Mouse (Mus musculus): ENCODE measurements around the gene Tceal5. TPM values are rescaled to one million over a fixed set of nuclear protein-coding genes. Genes with fewer than 3 reads are reported as not detected.

Gene Tceal5
- polyA plus RNA-seq, 1 experiment from 2014 or later: 3.5 TPM

DNA sequence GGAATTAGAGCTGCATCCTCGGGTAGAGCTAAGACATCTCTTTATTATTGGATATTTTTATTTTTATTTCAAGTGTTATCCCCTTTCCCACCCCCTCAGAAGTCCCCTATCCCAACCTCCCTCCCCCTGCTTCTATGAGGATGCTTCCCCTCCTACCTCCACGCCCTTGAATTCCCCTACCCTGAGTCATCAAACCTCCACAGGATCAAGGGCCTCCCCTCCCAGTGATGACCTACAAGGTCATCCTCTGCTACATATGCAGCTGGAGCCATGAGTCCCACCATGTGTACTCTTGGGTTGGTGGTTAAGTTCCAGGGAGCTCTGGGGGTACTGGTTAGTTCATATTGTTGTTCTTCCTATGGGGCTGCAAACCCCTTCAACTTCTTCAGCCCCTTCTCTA is 9.7 kb upstream of the Tceal5 start:
- H3K4me1 ChIP-seq (replicated peaks; ENCODE audit: control insufficient read depth, insufficient read depth): no peaks in the 10 kb centered on the region
- TF ChIP-seq CTCF (IDR thresholded peaks at IDR 0.05; ENCODE audit: low read depth) (no peak), EP300 (optimal IDR thresholded peaks at IDR 0.05) (no peak)
- ATAC-seq (ENCODE audit: low FRiP score, low TSS enrichment) (no peak), DNase-seq (ENCODE audit: low spot score) (no peak)
- H3K36me3 ChIP-seq (ENCODE audit: control insufficient read depth, insufficient read depth, low read length): no peaks in the 10 kb centered on the region
- no peak overlapping the region for H3K4me2 ChIP-seq (replicated peaks; ENCODE audit: low read depth)
- 65% methylated on average over 2 of the region's 2 CpGs for WGBS
- no peaks in the 10 kb centered on the region for H3K27me3 ChIP-seq (ENCODE audit: control insufficient read depth, insufficient read depth, low read length)
- no peak overlapping the region for H3K9ac ChIP-seq (ENCODE audit: low read length)
- H3K9me3 ChIP-seq (ENCODE audit: control insufficient read depth, low read length): no peaks in the 10 kb centered on the region
- no peak overlapping the region for H3K27ac ChIP-seq (replicated peaks)
- no peak overlapping the region for H3K4me3 ChIP-seq (ENCODE audit: low read depth, low read length)

- no peak for DNase-seq (ENCODE audit: low spot score)
- Histone ChIP-seq H3K9me3 (ENCODE audit: control insufficient read depth, low read length) (no peaks in the 10 kb centered on the region), H3K4me3 (ENCODE audit: low read depth, low read length) (no peak overlapping the region), H3K36me3 (ENCODE audit: control insufficient read depth, insufficient read depth, low read length) (no peaks in the 10 kb centered on the region), H3K27ac (replicated peaks) (no peak overlapping the region), H3K4me1 (replicated peaks; ENCODE audit: control insufficient read depth, insufficient read depth) (no peaks in the 10 kb centered on the region), H3K9ac (ENCODE audit: low read length) (no peak overlapping the region), H3K27me3 (ENCODE audit: control insufficient read depth, insufficient read depth, low read length) (no peaks in the 10 kb centered on the region), H3K4me2 (replicated peaks; ENCODE audit: low read depth) (no peak overlapping the region)
- TF ChIP-seq EP300 (optimal IDR thresholded peaks at IDR 0.05) (no peak), CTCF (IDR thresholded peaks at IDR 0.05; ENCODE audit: low read depth) (no peak)
- no peak for ATAC-seq (ENCODE audit: low FRiP score, low TSS enrichment)
- WGBS: 63% methylated on average over 6 of the region's 6 CpGs
These were observed 730 bp upstream of the Tceal5 start for GRCm38 (mm10) chrX:136204406-136204805.

GRCm38 (mm10) chrX:136203257-136203656 is 419 bp downstream of the Tceal5 start:
- TF ChIP-seq CTCF (IDR thresholded peaks at IDR 0.05; ENCODE audit: low read depth): no peak
- TF ChIP-seq EP300 (optimal IDR thresholded peaks at IDR 0.05): no peak
- H3K27me3 ChIP-seq (ENCODE audit: control insufficient read depth, insufficient read depth, low read length): no peaks in the 10 kb centered on the region
- H3K9me3 ChIP-seq (ENCODE audit: control insufficient read depth, low read length): no peaks in the 10 kb centered on the region
- no peaks in the 10 kb centered on the region for H3K36me3 ChIP-seq (ENCODE audit: control insufficient read depth, insufficient read depth, low read length)
- H3K9ac ChIP-seq (ENCODE audit: low read length): no peak overlapping the region
- no peak overlapping the region for H3K27ac ChIP-seq (replicated peaks)
- WGBS: 22% methylated on average over 7 of the region's 7 CpGs
- ATAC-seq (ENCODE audit: low FRiP score, low TSS enrichment) (no peak), DNase-seq (ENCODE audit: low spot score) (no peak)
- H3K4me1 ChIP-seq (replicated peaks; ENCODE audit: control insufficient read depth, insufficient read depth): no peaks in the 10 kb centered on the region
- H3K4me3 ChIP-seq (ENCODE audit: low read depth, low read length): peak overlapping the region; percentile 33
- peak overlapping the region; percentile 59 for H3K4me2 ChIP-seq (replicated peaks; ENCODE audit: low read depth)

DNA sequence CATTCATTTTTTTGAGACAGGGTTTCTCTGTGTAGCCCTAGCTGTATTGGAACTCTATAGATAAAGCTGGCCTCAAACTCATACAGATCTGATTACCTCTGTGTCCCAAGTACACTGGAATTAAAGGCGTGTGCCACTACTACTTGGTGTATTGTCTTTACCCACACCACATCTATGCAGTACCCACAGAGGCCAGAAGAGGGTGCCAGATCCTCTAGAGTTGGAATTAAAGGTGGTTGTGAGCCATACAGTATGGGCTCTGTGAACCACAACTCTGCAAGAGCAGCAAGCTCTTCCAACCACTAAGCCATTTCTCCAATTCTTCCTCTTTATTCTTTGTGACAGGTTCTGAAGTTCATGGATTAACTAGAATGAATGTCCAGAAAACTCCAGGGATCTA is 6.8 kb downstream of the Tceal5 start:
- Histone ChIP-seq H3K36me3 (ENCODE audit: control insufficient read depth, insufficient read depth, low read length) (no peaks in the 10 kb centered on the region), H3K4me3 (ENCODE audit: low read depth, low read length) (no peak overlapping the region), H3K9me3 (ENCODE audit: control insufficient read depth, low read length) (no peaks in the 10 kb centered on the region), H3K27ac (replicated peaks) (no peak overlapping the region), H3K27me3 (ENCODE audit: control insufficient read depth, insufficient read depth, low read length) (no peaks in the 10 kb centered on the region), H3K4me1 (replicated peaks; ENCODE audit: control insufficient read depth, insufficient read depth) (no peaks in the 10 kb centered on the region), H3K4me2 (replicated peaks; ENCODE audit: low read depth) (no peak overlapping the region), H3K9ac (ENCODE audit: low read length) (no peak overlapping the region)
- TF ChIP-seq EP300 (optimal IDR thresholded peaks at IDR 0.05) (no peak), CTCF (IDR thresholded peaks at IDR 0.05; ENCODE audit: low read depth) (peak; percentile 65)
- DNase-seq (ENCODE audit: low spot score) (peak; percentile 19), ATAC-seq (ENCODE audit: low FRiP score, low TSS enrichment) (no peak)
- 50% methylated on average over 1 of the region's 1 CpGs for WGBS

GRCm38 (mm10) chrX:136195193-136195944 is 8.3 kb downstream of the Tceal5 start:
- TF ChIP-seq CTCF (IDR thresholded peaks at IDR 0.05; ENCODE audit: low read depth) (no peak), EP300 (optimal IDR thresholded peaks at IDR 0.05) (no peak)
- 75% methylated on average over 16 of the region's 16 CpGs for WGBS
- H3K4me2 ChIP-seq (replicated peaks; ENCODE audit: low read depth): no peak overlapping the region

GRCm38 (mm10) chrX:136183107-136183506 is 20.6 kb downstream of the Tceal5 start:
- WGBS: 85% methylated on average over 1 of the region's 1 CpGs

More at GRCm38 (mm10) chrX:136195193-136195944, 8.3 kb downstream of the Tceal5 start:
- no peaks in the 10 kb centered on the region for H3K36me3 ChIP-seq (ENCODE audit: control insufficient read depth, insufficient read depth, low read length)
- no peak overlapping the region for H3K27ac ChIP-seq (replicated peaks)
- H3K4me1 ChIP-seq (replicated peaks; ENCODE audit: control insufficient read depth, insufficient read depth): no peaks in the 10 kb centered on the region
- no peak overlapping the region for H3K9ac ChIP-seq (ENCODE audit: low read length)
- no peaks in the 10 kb centered on the region for H3K27me3 ChIP-seq (ENCODE audit: control insufficient read depth, insufficient read depth, low read length)
- H3K9me3 ChIP-seq (ENCODE audit: control insufficient read depth, low read length): no peaks in the 10 kb centered on the region
- ATAC-seq (ENCODE audit: low FRiP score, low TSS enrichment) (no peak), DNase-seq (ENCODE audit: low spot score) (no peak)
- H3K4me3 ChIP-seq (ENCODE audit: low read depth, low read length): no peak overlapping the region

More at GRCm38 (mm10) chrX:136183107-136183506, 20.6 kb downstream of the Tceal5 start:
- no peak overlapping the region for H3K27ac ChIP-seq (replicated peaks)
- TF ChIP-seq CTCF (IDR thresholded peaks at IDR 0.05; ENCODE audit: low read depth) (no peak), EP300 (optimal IDR thresholded peaks at IDR 0.05) (no peak)
- no peak overlapping the region for H3K4me2 ChIP-seq (replicated peaks; ENCODE audit: low read depth)
- H3K27me3 ChIP-seq (ENCODE audit: control insufficient read depth, insufficient read depth, low read length): no peaks in the 10 kb centered on the region
- no peak overlapping the region for H3K4me3 ChIP-seq (ENCODE audit: low read depth, low read length)
- ATAC-seq (ENCODE audit: low FRiP score, low TSS enrichment): no peak
- no peaks in the 10 kb centered on the region for H3K36me3 ChIP-seq (ENCODE audit: control insufficient read depth, insufficient read depth, low read length)
- H3K9me3 ChIP-seq (ENCODE audit: control insufficient read depth, low read length): no peaks in the 10 kb centered on the region
- DNase-seq (ENCODE audit: low spot score): no peak
- H3K9ac ChIP-seq (ENCODE audit: low read length): no peak overlapping the region
- no peaks in the 10 kb centered on the region for H3K4me1 ChIP-seq (replicated peaks; ENCODE audit: control insufficient read depth, insufficient read depth)

All from stomach, postnatal 0 days (tissue).